Mouse (Mus musculus): ENCODE measurements around the gene Efl1. TPM values are rescaled to one million over a fixed set of nuclear protein-coding genes. Genes with fewer than 3 reads are reported as not detected.

The Efl1 gene
- polyA plus RNA-seq, 1 experiment from 2014 or later = 10.8 TPM

GRCm38 (mm10) chr7:82785970-82786647, 137.7 kb downstream of the Efl1 start:
- no peak for DNase-seq
- 67% methylated on average over 2 of the region's 2 CpGs for WGBS (ENCODE audit: insufficient replicate concordance)
- H3K9me3 ChIP-seq (replicated peaks) = no peaks in the 10 kb centered on the region
- no peaks in the 10 kb centered on the region for H3K36me3 ChIP-seq
- no peak overlapping the region for H3K27ac ChIP-seq
- H3K4me1 ChIP-seq (replicated peaks) = no peaks in the 10 kb centered on the region
- no peak for ATAC-seq (ENCODE audit: low read depth)
- no peaks in the 10 kb centered on the region for H3K27me3 ChIP-seq
- H3K9ac ChIP-seq = no peak overlapping the region
- no peak overlapping the region for H3K4me2 ChIP-seq
- H3K4me3 ChIP-seq (replicated peaks) = no peak overlapping the region

GRCm38 (mm10) chr7:82792644-82793043, 144.2 kb downstream of the Efl1 start:
- Histone ChIP-seq H3K4me2 (no peak overlapping the region), H3K4me3 (replicated peaks) (no peak overlapping the region), H3K36me3 (no peaks in the 10 kb centered on the region), H3K27me3 (no peaks in the 10 kb centered on the region), H3K9ac (no peak overlapping the region), H3K4me1 (replicated peaks) (no peaks in the 10 kb centered on the region), H3K27ac (no peak overlapping the region), H3K9me3 (replicated peaks) (no peaks in the 10 kb centered on the region)
- WGBS (ENCODE audit: insufficient replicate concordance) = 49% methylated on average over 2 of the region's 2 CpGs
- no peak for DNase-seq
- no peak for ATAC-seq (ENCODE audit: low read depth)

- Histone ChIP-seq H3K4me3 (replicated peaks) (no peak overlapping the region), H3K27me3 (no peaks in the 10 kb centered on the region), H3K4me2 (no peak overlapping the region), H3K9ac (no peak overlapping the region), H3K27ac (no peak overlapping the region), H3K9me3 (replicated peaks) (no peaks in the 10 kb centered on the region), H3K4me1 (replicated peaks) (no peaks in the 10 kb centered on the region), H3K36me3 (no peaks in the 10 kb centered on the region)
- ATAC-seq (ENCODE audit: low read depth) (no peak), DNase-seq (no peak)
- WGBS (ENCODE audit: insufficient replicate concordance) = 67% methylated on average over 1 of the region's 1 CpGs
These were observed 144.7 kb downstream of the Efl1 start for GRCm38 (mm10) chr7:82793111-82793510.

- Histone ChIP-seq H3K9me3 (replicated peaks) (no peaks in the 10 kb centered on the region), H3K4me3 (replicated peaks) (no peak overlapping the region), H3K27me3 (no peaks in the 10 kb centered on the region), H3K9ac (no peak overlapping the region), H3K36me3 (no peaks in the 10 kb centered on the region), H3K4me2 (no peak overlapping the region), H3K4me1 (replicated peaks) (no peaks in the 10 kb centered on the region), H3K27ac (no peak overlapping the region)
- ATAC-seq (ENCODE audit: low read depth) = no peak
- no peak for DNase-seq
- WGBS (ENCODE audit: insufficient replicate concordance) = 44% methylated on average over 1 of the region's 1 CpGs
These were observed 146.1 kb downstream of the Efl1 start for GRCm38 (mm10) chr7:82794542-82794941.

GRCm38 (mm10) chr7:82802206-82802605, 153.8 kb downstream of the Efl1 start:
- no peak overlapping the region for H3K9ac ChIP-seq
- WGBS (ENCODE audit: insufficient replicate concordance) = 31% methylated on average over 4 of the region's 4 CpGs
- ATAC-seq (ENCODE audit: low read depth) = no peak
- H3K4me2 ChIP-seq = no peak overlapping the region
- H3K9me3 ChIP-seq (replicated peaks) = no peaks in the 10 kb centered on the region
- no peaks in the 10 kb centered on the region for H3K27me3 ChIP-seq
- H3K27ac ChIP-seq = no peak overlapping the region
- H3K4me1 ChIP-seq (replicated peaks) = no peaks in the 10 kb centered on the region
- DNase-seq = no peak
- H3K4me3 ChIP-seq (replicated peaks) = no peak overlapping the region
- no peaks in the 10 kb centered on the region for H3K36me3 ChIP-seq

- Histone ChIP-seq H3K4me2 (no peak overlapping the region), H3K4me1 (replicated peaks) (no peaks in the 10 kb centered on the region), H3K9me3 (replicated peaks) (no peaks in the 10 kb centered on the region), H3K9ac (no peak overlapping the region), H3K36me3 (no peaks in the 10 kb centered on the region), H3K27me3 (no peaks in the 10 kb centered on the region), H3K27ac (no peak overlapping the region), H3K4me3 (replicated peaks) (no peak overlapping the region)
- WGBS (ENCODE audit: insufficient replicate concordance) = 58% methylated on average over 4 of the region's 4 CpGs
- ATAC-seq (ENCODE audit: low read depth) = no peak
- DNase-seq = no peak
These were observed 159.8 kb downstream of the Efl1 start for GRCm38 (mm10) chr7:82808257-82808656.

GRCm38 (mm10) chr7:82809126-82809525, 160.7 kb downstream of the Efl1 start:
- Histone ChIP-seq H3K4me3 (replicated peaks) (no peak overlapping the region), H3K4me2 (no peak overlapping the region), H3K27ac (no peak overlapping the region), H3K36me3 (no peaks in the 10 kb centered on the region), H3K9ac (no peak overlapping the region), H3K4me1 (replicated peaks) (no peaks in the 10 kb centered on the region), H3K27me3 (no peaks in the 10 kb centered on the region), H3K9me3 (replicated peaks) (no peaks in the 10 kb centered on the region)
- 49% methylated on average over 5 of the region's 5 CpGs for WGBS (ENCODE audit: insufficient replicate concordance)
- ATAC-seq (ENCODE audit: low read depth) (no peak), DNase-seq (no peak)

GRCm38 (mm10) chr7:82810799-82811139, 162.4 kb downstream of the Efl1 start:
- 49% methylated on average over 5 of the region's 5 CpGs for WGBS (ENCODE audit: insufficient replicate concordance)
- H3K27ac ChIP-seq = no peak overlapping the region
- no peaks in the 10 kb centered on the region for H3K9me3 ChIP-seq (replicated peaks)
- no peak overlapping the region for H3K4me2 ChIP-seq
- no peak for DNase-seq
- H3K36me3 ChIP-seq = no peaks in the 10 kb centered on the region
- no peak overlapping the region for H3K9ac ChIP-seq
- H3K4me1 ChIP-seq (replicated peaks) = no peaks in the 10 kb centered on the region
- no peak for ATAC-seq (ENCODE audit: low read depth)
- H3K4me3 ChIP-seq (replicated peaks) = no peak overlapping the region
- H3K27me3 ChIP-seq = no peaks in the 10 kb centered on the region

- no peak overlapping the region for H3K4me2 ChIP-seq
- no peak overlapping the region for H3K27ac ChIP-seq
- no peaks in the 10 kb centered on the region for H3K4me1 ChIP-seq (replicated peaks)
- H3K36me3 ChIP-seq = no peaks in the 10 kb centered on the region
- WGBS (ENCODE audit: insufficient replicate concordance) = 49% methylated on average over 19 of the region's 19 CpGs
- no peaks in the 10 kb centered on the region for H3K9me3 ChIP-seq (replicated peaks)
- no peak for DNase-seq
- H3K9ac ChIP-seq = no peak overlapping the region
- H3K27me3 ChIP-seq = no peaks in the 10 kb centered on the region
- H3K4me3 ChIP-seq (replicated peaks) = no peak overlapping the region
- ATAC-seq (ENCODE audit: low read depth) = no peak
These were observed 162.9 kb downstream of the Efl1 start for GRCm38 (mm10) chr7:82811140-82811851.

GRCm38 (mm10) chr7:82812186-82813155, 164.1 kb downstream of the Efl1 start:
- ATAC-seq (ENCODE audit: low read depth) (no peak), DNase-seq (no peak)
- Histone ChIP-seq H3K9ac (no peak overlapping the region), H3K36me3 (no peaks in the 10 kb centered on the region), H3K4me2 (no peak overlapping the region), H3K9me3 (replicated peaks) (no peaks in the 10 kb centered on the region), H3K4me3 (replicated peaks) (no peak overlapping the region), H3K27ac (no peak overlapping the region), H3K27me3 (no peaks in the 10 kb centered on the region), H3K4me1 (replicated peaks) (no peaks in the 10 kb centered on the region)
- 74% methylated on average over 19 of the region's 19 CpGs for WGBS (ENCODE audit: insufficient replicate concordance)

- DNase-seq (no peak), ATAC-seq (ENCODE audit: low read depth) (no peak)
- Histone ChIP-seq H3K9ac (no peak overlapping the region), H3K9me3 (replicated peaks) (no peaks in the 10 kb centered on the region), H3K36me3 (no peaks in the 10 kb centered on the region), H3K4me1 (replicated peaks) (no peaks in the 10 kb centered on the region), H3K27ac (no peak overlapping the region), H3K4me3 (replicated peaks) (no peak overlapping the region), H3K27me3 (no peaks in the 10 kb centered on the region), H3K4me2 (no peak overlapping the region)
- 71% methylated on average over 7 of the region's 7 CpGs for WGBS (ENCODE audit: insufficient replicate concordance)
These were observed 171.1 kb downstream of the Efl1 start for GRCm38 (mm10) chr7:82819541-82819940.

All from liver, embryonic 13.5 days (tissue).